Mouse (Mus musculus) heart, adult 2 months (tissue): ENCODE data around the gene Trmt10b.

Source experiments
- CTCF ChIP-seq: fragments of 200-600 bp; IDR thresholded peaks from 2 replicates; pipeline ENCODE4 v1.8.1; 2022; ENCODE audit warnings: antibody characterized with exemption, mild to moderate bottlenecking, moderate library complexity
- EP300 ChIP-seq: fragments of 200-500 bp; IDR thresholded peaks from 2 replicates; pipeline ENCODE4 v1.6.1; 2011; ENCODE audit warnings: low read depth, low read length, control low read depth; ENCODE audit not compliant: insufficient read depth
- POLR2A ChIP-seq: fragments of 200-500 bp; IDR thresholded peaks from 2 replicates; pipeline ENCODE4 v1.6.1; 2011; ENCODE audit warnings: mild to moderate bottlenecking, low read depth, low read length, control low read depth; ENCODE audit not compliant: insufficient read depth

- TF ChIP-seq POLR2A (peak; percentile 83), CTCF (peak; percentile 73), EP300 (0 out of 2 replicates have a peak, but pooled peaks have one; percentile 43)
These were observed 44.8 kb downstream of the Trmt10b start, which contains the start of gene Dcaf10 for GRCm38 (mm10) chr4:45341669-45342249.
